Mouse (Mus musculus): ENCODE measurements around the gene Ogdh. TPM values are rescaled to one million over a fixed set of nuclear protein-coding genes. Genes with fewer than 3 reads are reported as not detected.
A peak's percentile ranks its signal among the peaks of the same experiment; 100 is the strongest.

Ogdh gene
- total and polyA plus RNA-seq, 2 experiments, result 69.9 to 85.2 TPM

DNA sequence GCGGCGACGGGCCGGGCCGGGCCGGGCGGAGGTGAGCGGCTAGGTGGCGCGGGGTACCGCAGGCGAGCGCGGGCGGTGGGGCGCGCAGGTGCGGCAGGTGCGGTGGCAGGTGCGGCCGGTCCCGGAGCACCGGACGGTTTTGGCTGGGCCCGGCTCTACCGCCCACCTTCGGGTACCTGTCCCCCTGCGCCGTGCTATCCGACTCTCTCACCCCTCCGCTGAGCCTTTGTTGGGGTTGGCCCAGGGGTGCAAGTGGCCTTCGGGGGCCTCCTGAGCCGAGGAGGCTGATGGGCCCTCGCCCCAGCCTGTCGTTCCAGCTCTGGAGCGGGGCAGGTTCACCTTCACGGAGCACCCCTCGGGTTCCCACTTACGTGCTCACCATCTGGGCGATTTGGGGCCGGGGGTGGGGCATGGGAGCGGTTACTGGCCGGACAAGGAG, 98.1 kb downstream of the Ogdh start:
- no peak for DNase-seq (ENCODE audit: extremely low read depth, low read depth, low spot score)
- Histone ChIP-seq H3K36me3 (ENCODE audit: control insufficient read depth, insufficient read depth, low read length) (no peaks in the 10 kb centered on the region), H3K79me2 (ENCODE audit: control insufficient read depth, insufficient read depth, low read length) (peaks cover 29% of the 10 kb centered on the region; the same call in 1 of the 2 replicates), H3K27me3 (ENCODE audit: control insufficient read depth, insufficient read depth, low read length) (no peaks in the 10 kb centered on the region), H3K9ac (ENCODE audit: low read depth, low read length) (peak overlapping the region; percentile 96), H3K4me3 (ENCODE audit: insufficient read depth, low read depth, low read length) (peak overlapping the region; percentile 99), H3K27ac (replicated peaks; ENCODE audit: insufficient read depth, low read depth, low read length) (peak overlapping the region; percentile 61), H3K4me1 (ENCODE audit: control insufficient read depth, insufficient read depth, low read length) (peaks cover 11% of the 10 kb centered on the region)
- 1% methylated on average over 34 of the region's 43 CpGs for WGBS
- TF ChIP-seq CTCF (IDR thresholded peaks at IDR 0.05; ENCODE audit: low read depth, low read length), result no peak
- no peak for TF ChIP-seq POLR2A (IDR thresholded peaks at IDR 0.05; ENCODE audit: extremely low read depth, insufficient read depth, low read length)

DNA sequence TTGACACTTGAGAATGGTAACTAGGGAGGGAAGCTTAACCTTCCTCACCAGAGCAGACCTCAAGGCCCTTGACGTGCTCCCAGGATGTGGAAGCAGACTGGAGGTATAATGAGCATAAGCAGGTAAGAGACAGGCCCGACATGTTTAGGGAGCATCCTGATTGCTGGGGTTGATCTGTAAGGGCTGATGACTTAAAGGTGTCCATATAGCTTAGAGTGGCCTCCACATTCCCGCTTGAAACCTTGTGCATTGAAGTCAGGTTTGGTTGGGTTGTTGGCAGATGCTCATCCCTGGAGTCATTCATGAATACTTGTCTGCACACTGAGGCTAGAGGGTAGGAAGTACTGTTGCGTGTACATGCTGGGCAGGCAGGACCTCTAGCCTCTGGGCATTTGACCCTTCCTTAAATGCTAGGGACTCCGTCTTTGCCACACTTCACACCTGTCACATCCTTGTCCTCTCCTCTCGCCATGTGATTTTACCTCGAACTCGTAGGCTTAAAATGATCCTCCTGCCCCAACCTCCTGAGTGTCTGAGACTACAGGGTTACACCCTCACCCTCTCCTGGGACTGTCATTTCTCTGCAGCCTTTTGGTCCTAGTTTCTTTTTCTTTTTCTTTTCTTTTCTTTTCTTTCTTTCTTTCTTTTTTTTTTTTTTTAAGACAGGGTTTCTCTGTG, 99.1 kb downstream of the Ogdh start:
- Histone ChIP-seq H3K27ac (replicated peaks; ENCODE audit: insufficient read depth, low read depth, low read length) (no peak overlapping the region), H3K4me3 (ENCODE audit: insufficient read depth, low read depth, low read length) (no peak overlapping the region), H3K79me2 (ENCODE audit: control insufficient read depth, insufficient read depth, low read length) (peaks cover 29% of the 10 kb centered on the region; the same call in 1 of the 2 replicates), H3K36me3 (ENCODE audit: control insufficient read depth, insufficient read depth, low read length) (no peaks in the 10 kb centered on the region), H3K27me3 (ENCODE audit: control insufficient read depth, insufficient read depth, low read length) (no peaks in the 10 kb centered on the region), H3K4me1 (ENCODE audit: control insufficient read depth, insufficient read depth, low read length) (peaks cover 11% of the 10 kb centered on the region), H3K9ac (ENCODE audit: low read depth, low read length) (peak overlapping the region; percentile 23; the same call in 1 of the 2 replicates)
- DNase-seq (ENCODE audit: extremely low read depth, low read depth, low spot score), result no peak
- TF ChIP-seq POLR2A (IDR thresholded peaks at IDR 0.05; ENCODE audit: extremely low read depth, insufficient read depth, low read length) (no peak), CTCF (IDR thresholded peaks at IDR 0.05; ENCODE audit: low read depth, low read length) (no peak)
- 90% methylated on average over 8 of the region's 8 CpGs for WGBS

DNA sequence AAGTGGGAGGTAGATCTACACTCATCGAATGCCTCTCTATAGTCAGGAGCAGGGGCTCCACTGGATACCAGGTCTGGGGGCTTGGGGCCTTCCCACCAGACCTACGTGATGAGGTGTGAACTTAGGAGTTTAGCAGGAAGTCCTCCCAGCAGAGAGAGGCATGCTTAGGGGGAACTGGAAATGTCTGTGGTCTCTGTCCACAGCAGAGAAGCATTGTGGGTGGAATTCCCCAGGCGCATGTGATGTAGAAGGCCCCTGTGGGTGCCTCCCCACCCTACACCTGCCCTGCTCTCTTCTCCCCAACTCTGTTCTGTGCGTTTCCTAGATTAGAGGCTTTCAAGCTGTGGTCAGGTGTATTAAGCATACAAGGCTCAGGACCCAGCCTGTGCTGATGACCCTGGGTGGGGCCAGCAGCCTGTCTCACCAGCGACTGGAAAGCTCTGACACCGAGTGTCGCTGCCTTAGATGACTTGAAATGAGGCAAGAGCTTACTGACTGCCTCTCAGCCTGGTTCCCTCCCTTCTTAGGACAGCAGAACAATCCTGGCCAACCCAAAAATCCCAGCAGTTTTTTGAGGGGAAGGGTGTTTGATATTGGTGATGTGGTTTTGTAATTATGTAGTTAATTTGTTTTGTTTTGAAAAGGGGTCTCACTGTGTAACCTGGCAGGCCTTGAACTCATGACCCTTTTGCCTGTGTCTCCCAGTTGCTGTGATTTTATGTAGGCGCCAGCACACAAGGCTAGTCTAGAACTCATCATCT, 100.3 kb downstream of the Ogdh start:
- TF ChIP-seq POLR2A (IDR thresholded peaks at IDR 0.05; ENCODE audit: extremely low read depth, insufficient read depth, low read length) (no peak), CTCF (IDR thresholded peaks at IDR 0.05; ENCODE audit: low read depth, low read length) (no peak)
- no peaks in the 10 kb centered on the region for H3K27me3 ChIP-seq (ENCODE audit: control insufficient read depth, insufficient read depth, low read length)
- H3K4me1 ChIP-seq (ENCODE audit: control insufficient read depth, insufficient read depth, low read length), result peaks cover 11% of the 10 kb centered on the region
- no peak overlapping the region for H3K9ac ChIP-seq (ENCODE audit: low read depth, low read length)
- no peak overlapping the region for H3K4me3 ChIP-seq (ENCODE audit: insufficient read depth, low read depth, low read length)
- no peak for DNase-seq (ENCODE audit: extremely low read depth, low read depth, low spot score)
- H3K36me3 ChIP-seq (ENCODE audit: control insufficient read depth, insufficient read depth, low read length), result no peaks in the 10 kb centered on the region
- peaks cover 29% of the 10 kb centered on the region; the same call in 1 of the 2 replicates for H3K79me2 ChIP-seq (ENCODE audit: control insufficient read depth, insufficient read depth, low read length)
- WGBS, result 79% methylated on average over 8 of the region's 8 CpGs
- H3K27ac ChIP-seq (replicated peaks; ENCODE audit: insufficient read depth, low read depth, low read length), result no peak overlapping the region

DNA sequence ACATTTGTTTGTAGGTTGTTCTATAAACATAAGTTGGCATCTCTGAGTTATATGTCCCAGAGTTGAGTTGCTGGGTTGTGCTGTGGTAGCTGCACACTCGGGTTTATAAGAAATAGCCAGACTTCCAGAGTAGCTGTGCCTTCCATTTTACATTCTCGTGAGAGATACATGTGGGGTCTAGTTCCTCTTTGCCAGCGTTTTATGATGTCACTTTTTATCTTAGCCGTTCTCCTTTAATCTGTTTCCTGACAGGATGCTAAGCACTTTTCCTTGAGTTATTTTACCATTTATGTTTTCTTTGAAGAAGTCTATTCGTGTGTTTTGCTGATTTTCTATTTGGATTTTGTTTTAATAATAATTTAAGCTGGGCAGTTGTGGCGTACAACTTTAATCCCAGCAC, 101.4 kb downstream of the Ogdh start:
- no peaks in the 10 kb centered on the region for H3K27me3 ChIP-seq (ENCODE audit: control insufficient read depth, insufficient read depth, low read length)
- no peak overlapping the region for H3K27ac ChIP-seq (replicated peaks; ENCODE audit: insufficient read depth, low read depth, low read length)
- H3K9ac ChIP-seq (ENCODE audit: low read depth, low read length), result no peak overlapping the region
- 73% methylated on average over 6 of the region's 6 CpGs for WGBS
- no peak for DNase-seq (ENCODE audit: extremely low read depth, low read depth, low spot score)
- peaks cover 29% of the 10 kb centered on the region; the same call in 1 of the 2 replicates for H3K79me2 ChIP-seq (ENCODE audit: control insufficient read depth, insufficient read depth, low read length)
- no peak for TF ChIP-seq CTCF (IDR thresholded peaks at IDR 0.05; ENCODE audit: low read depth, low read length)
- TF ChIP-seq POLR2A (IDR thresholded peaks at IDR 0.05; ENCODE audit: extremely low read depth, insufficient read depth, low read length), result no peak
- H3K4me3 ChIP-seq (ENCODE audit: insufficient read depth, low read depth, low read length), result no peak overlapping the region
- H3K4me1 ChIP-seq (ENCODE audit: control insufficient read depth, insufficient read depth, low read length), result peaks cover 11% of the 10 kb centered on the region
- peaks cover 2% of the 10 kb centered on the region; the same call in 1 of the 2 replicates for H3K36me3 ChIP-seq (ENCODE audit: control insufficient read depth, insufficient read depth, low read length)

DNA sequence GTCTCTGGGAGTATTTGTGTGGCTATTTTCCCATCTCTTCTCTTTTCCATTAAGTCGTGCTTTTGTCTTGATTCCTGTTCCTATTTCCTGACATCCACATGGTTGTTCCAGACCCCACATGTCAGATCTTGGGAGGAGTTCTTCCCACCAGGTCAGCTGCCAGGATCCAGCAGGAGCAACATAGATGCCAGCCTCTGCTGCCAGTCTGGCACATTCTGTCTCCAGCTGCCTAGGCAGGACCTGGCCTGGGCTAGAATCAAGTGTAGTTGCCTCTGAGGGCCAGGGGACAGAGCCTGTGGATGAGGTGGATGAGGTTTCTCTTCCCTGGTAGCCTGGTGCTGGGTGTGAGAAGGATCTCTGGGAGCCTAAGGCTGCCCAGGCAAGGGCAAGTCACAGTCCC, 102.4 kb downstream of the Ogdh start:
- H3K36me3 ChIP-seq (ENCODE audit: control insufficient read depth, insufficient read depth, low read length), result peaks cover 2% of the 10 kb centered on the region; the same call in 1 of the 2 replicates
- TF ChIP-seq CTCF (IDR thresholded peaks at IDR 0.05; ENCODE audit: low read depth, low read length) (no peak), POLR2A (IDR thresholded peaks at IDR 0.05; ENCODE audit: extremely low read depth, insufficient read depth, low read length) (no peak)
- DNase-seq (ENCODE audit: extremely low read depth, low read depth, low spot score), result no peak
- no peak overlapping the region for H3K4me3 ChIP-seq (ENCODE audit: insufficient read depth, low read depth, low read length)
- no peaks in the 10 kb centered on the region for H3K27me3 ChIP-seq (ENCODE audit: control insufficient read depth, insufficient read depth, low read length)
- H3K4me1 ChIP-seq (ENCODE audit: control insufficient read depth, insufficient read depth, low read length), result peaks cover 11% of the 10 kb centered on the region
- H3K79me2 ChIP-seq (ENCODE audit: control insufficient read depth, insufficient read depth, low read length), result peaks cover 29% of the 10 kb centered on the region; the same call in 1 of the 2 replicates
- WGBS, result 72% methylated on average over 1 of the region's 1 CpGs
- no peak overlapping the region for H3K9ac ChIP-seq (ENCODE audit: low read depth, low read length)
- no peak overlapping the region for H3K27ac ChIP-seq (replicated peaks; ENCODE audit: insufficient read depth, low read depth, low read length)
